Mouse (Mus musculus): ENCODE results near the gene Ift88. TPM values are rescaled to one million over a fixed set of nuclear protein-coding genes. Genes with fewer than 3 reads are reported as not detected.

Ift88 gene
- 1 to 10 TPM; 5.2 to 5.3 TPM for total RNA-seq (2021)
- long read RNA-seq, experiment 1, transcript Ift88-201 (26 exons, 3,088 nt) = major isoform, 6 of 9 reads
- long read RNA-seq, experiment 1, partial matches to known transcripts = 0 of 9 reads
- long read RNA-seq, experiment 1, other reads (novel, unspliced or antisense) = 3 of 9 reads
- long read RNA-seq, experiment 2, partial matches to known transcripts = 0 of 9 reads
- long read RNA-seq, experiment 2, other reads (novel, unspliced or antisense) = 5 of 9 reads

- DNase-seq = peak; percentile 93
These were observed at the start of gene Ift88 for GRCm38 (mm10) chr14:57423432-57424211. Gene Ift88, plus strand, starts transcription at chr14:57424062.

DNA sequence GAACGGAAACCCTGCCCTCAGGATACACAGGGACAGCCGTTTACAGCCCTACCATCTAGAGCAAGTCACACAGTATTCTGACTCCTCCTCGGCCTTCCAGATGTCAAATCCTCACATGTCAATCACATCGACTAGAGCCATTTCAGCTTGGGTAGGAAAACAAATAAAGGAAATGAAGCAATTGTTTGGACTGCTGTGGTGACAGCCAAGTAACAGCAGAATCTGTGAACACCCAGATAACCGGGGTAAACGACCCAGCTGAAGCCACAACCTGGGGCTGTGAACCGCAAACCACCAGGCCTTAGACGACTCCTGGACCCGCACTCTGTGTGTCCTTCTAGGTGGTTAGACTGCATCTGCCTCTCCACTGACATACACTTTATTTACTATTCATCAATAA is 48.7 kb upstream of the Ift88 start:
- DNase-seq = no peak

- DNase-seq = no peak
These were observed 47.8 kb upstream of the Ift88 start for GRCm38 (mm10) chr14:57376016-57376415.

- DNase-seq = no peak
These were observed 46.9 kb upstream of the Ift88 start for GRCm38 (mm10) chr14:57376956-57377355.

GRCm38 (mm10) chr14:57377531-57377930 is 46.3 kb upstream of the Ift88 start:
- DNase-seq = no peak

GRCm38 (mm10) chr14:57385667-57386066 is 38.2 kb upstream of the Ift88 start:
- DNase-seq = no peak

DNA sequence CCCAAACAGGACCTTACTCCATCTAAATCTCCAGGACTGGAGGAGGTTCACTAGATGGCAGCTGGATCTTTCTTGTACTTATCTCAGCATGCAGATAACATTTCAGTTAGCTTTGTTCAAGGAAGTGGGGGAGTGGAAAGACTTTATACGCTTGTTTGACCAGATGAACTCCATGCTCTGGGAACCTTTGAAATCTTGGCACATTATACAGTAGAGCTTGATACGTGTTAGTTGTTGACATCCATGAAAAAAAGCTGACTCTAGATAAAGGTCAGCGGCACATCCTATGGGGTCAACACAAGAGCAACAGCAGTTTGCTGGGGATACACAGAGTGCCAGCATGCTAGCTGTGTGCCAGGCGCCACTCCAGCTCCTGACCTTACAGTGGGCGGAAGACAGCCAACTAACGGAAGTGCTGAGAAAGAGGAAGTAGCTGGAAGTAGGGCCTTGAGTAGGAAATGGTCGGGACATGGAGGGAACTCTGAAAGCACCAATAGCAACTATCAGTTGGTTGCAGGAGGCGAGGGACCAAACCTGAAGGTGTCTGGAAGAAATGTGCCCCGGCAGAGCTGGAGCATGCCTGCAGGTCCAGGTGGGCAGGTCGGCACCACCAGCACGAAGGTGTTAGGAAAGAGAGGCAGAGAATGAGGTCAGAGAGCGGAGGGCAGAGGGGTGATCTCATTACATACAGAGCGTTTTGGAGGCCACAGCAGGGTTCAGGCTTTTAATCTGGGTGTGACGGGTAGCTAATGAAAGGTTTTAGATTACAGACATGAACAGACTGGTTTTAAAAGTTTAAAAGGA is 36.9 kb upstream of the Ift88 start:
- no peak for DNase-seq

GRCm38 (mm10) chr14:57391621-57392020 is 32.2 kb upstream of the Ift88 start:
- DNase-seq = no peak

GRCm38 (mm10) chr14:57392278-57392677 is 31.6 kb upstream of the Ift88 start:
- no peak for DNase-seq

DNA sequence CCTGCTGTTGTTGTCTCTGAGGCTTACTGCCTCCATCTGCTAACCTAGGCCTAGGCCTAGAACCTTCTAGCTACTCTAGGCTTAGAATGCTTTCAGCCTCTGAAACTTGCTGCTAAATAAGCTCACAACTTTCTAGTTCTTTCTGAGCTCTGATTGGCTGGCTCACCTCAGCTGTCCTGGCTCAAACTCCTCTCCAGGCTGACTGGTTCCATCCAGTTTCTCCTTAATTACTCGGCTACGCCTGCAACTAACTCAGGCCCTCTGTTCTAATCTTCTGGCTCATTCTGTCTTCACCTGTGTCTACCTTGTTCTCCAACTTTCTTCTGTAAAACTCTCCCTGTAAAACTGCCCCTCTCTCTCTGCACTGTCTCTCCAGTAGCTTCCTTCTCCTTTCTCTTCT is 28.4 kb upstream of the Ift88 start:
- no peak for DNase-seq

- DNase-seq = no peak
These were observed 26.6 kb upstream of the Ift88 start for GRCm38 (mm10) chr14:57397221-57397620.

DNA sequence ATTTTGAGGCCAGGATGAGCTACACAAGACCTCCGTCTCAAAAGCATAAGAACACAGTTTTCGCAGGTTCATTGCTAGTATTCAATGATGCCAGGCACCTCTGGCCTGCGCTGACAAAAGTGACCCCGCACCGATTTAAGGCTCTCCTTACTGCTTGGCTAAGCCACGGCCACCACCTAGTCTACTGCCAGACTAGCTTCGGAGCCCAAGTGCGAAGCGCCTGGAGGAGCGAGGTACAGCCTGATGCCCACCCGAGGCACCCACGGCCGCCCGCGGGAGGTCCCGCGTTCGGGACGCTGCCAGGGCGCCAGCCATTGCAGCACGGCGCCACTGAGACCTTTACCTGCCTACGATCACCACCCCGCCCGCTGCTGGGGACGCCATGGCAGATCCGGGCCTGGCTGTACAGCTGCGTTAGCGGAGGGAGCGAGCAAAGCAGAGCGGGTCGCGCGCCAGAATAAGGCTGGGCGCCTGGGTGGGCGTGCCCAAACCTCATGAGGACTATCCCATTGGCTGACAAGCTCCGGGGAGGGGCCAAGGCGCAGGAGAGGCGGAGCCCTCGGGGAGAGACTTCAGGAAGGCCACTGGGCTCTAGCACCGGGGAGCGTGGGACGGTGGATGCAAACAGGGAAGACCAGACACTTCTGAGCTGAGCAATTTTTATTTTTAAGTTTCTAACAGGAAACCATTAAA is 25.7 kb upstream of the Ift88 start, which contains the start of gene Cryl1:
TSS of gene Cryl1 (minus strand) at position 465 of the 693 bp plus-strand sequence.
- DNase-seq = peak; percentile 96

DNA sequence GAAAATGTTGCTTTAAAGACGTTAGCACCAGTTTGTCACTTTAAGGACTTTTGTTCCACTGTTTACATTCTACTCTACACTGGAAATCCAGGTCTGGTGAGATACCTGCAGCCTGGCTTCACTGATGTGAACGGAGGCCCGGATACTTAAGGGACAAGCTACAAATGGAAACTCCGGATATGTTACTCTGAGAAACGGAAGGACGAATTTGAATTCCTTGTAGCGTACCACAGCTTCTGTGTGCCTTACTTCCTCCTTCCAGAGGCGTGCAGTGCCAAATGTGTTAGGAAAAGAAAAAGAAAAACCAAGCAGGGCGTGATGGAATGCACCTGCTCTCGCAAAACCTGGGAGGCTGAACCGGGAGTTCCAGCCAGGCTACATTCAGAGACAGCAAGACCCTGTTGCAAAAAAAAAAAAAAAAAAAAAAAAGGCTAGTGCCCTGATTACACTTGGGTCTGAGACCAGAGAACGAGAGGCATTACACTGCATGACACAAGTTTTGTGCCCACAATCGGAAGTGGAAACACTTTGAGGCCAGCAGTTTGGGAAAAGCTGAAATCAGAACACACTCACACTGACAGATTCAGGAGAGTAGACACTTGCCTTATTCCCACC is 24.9 kb upstream of the Ift88 start:
- DNase-seq = no peak

- DNase-seq = no peak
These were observed 21.0 kb upstream of the Ift88 start for GRCm38 (mm10) chr14:57402815-57403214.

DNA sequence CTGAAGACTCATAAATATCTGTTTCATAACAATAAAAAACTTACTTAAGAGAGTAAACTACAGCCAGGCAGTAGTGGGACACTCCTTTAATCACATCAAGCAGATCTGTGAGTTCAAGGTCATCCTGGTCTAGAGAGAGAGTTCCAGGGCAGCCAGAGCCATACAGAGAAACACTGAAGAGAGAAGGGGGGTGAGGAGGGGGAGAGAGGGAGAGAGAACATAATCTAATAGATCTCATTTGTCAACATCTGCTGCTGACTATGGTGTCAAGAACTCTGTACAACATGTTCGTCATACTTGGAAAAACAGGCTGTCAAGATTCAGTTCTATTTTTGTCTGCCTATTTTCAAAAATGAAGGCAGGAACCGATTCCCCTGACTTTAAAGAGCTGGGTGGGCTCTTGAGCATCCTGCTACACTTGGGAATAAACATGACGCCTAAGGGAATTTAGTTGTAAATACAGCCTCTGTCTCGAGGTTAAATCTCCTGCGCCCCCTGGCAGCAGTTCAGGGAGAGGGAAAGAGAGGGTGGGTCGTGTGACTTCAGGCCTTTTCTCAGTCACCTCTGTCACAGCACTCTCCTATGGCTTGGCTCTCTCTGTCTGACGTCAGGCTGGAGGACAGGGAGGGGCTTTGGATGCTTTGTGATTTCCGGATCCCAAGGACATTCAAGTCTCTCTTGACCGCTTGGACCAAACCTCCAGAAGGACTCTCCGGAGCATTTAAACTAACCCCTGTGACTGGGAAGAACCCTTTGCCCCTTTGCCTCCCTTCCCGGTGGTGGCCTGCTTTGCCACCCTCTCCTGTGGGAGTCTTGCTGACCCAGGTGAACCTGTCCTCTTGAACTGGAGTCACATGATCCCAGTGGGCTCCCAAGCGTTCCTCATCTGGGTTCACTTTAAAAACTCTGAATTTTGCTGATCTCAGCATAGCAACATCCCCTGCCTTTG is 16.5 kb upstream of the Ift88 start:
- peak; percentile 22 for DNase-seq

DNA sequence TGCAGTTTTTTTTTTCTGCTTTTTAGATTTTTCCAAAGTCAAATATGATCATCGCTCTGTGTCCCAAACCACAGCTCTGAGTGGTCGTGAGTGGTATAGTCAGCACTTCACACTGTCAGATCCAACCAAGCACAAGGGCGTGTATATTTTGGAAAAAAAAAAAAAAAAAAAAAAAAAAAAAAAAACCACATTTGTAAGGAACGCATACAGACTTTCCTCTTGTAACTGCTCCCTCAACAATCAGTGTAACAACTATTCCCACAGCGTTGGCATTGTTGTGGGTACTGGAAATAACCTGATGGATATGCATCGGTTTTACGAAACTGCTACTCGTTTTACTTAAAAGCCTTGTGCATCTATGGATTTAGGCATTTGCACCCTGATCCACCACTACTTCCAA is 15.8 kb upstream of the Ift88 start:
- no peak for DNase-seq

GRCm38 (mm10) chr14:57409106-57409505 is 14.8 kb upstream of the Ift88 start:
- no peak for DNase-seq

- DNase-seq = no peak
These were observed 11.7 kb upstream of the Ift88 start for GRCm38 (mm10) chr14:57412166-57412565.

DNA sequence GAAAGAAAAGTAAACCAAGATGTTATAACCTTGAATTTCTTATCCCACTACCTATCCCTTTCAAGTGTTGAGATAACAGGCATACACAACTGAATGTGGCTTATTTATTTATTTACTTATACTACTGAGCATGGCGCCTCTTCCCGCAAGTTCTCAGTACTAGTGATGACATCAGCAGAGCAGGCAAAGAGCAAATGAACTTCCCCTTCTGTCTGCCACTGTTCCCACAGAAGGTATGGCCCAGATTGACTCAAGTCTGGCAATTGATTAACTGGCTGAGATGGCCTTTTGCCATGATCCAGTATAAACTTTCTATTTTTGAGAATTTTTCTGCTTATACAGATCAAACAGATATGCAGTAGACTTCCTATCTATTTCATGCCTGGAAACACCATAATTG is 6.7 kb upstream of the Ift88 start:
- no peak for DNase-seq

GRCm38 (mm10) chr14:57424212-57424561 is 325 bp downstream of the Ift88 start:
- DNase-seq = no peak

- no peak for DNase-seq
These were observed 6.6 kb downstream of the Ift88 start for GRCm38 (mm10) chr14:57430451-57430850.

Data from gastrocnemius, postnatal 10 days (tissue).